Mouse (Mus musculus) kidney, adult 2 months (tissue): ENCODE results near the gene Fxyd5.

Experiments
- CTCF ChIP-seq: fragments of 200-500 bp; conservative IDR thresholded peaks from 2 replicates; pipeline ENCODE4 v1.5.1; 2011; ENCODE audit warnings: low read depth, mild to moderate bottlenecking, control low read depth, low read length, moderate library complexity, mixed read lengths; ENCODE audit not compliant: insufficient read depth, insufficient read length
- POLR2A ChIP-seq: fragments of 200-500 bp; IDR thresholded peaks from one replicate; pipeline ENCODE4 v1.6.1; 2011; ENCODE audit warnings: low read depth, low read length, control low read depth

DNA sequence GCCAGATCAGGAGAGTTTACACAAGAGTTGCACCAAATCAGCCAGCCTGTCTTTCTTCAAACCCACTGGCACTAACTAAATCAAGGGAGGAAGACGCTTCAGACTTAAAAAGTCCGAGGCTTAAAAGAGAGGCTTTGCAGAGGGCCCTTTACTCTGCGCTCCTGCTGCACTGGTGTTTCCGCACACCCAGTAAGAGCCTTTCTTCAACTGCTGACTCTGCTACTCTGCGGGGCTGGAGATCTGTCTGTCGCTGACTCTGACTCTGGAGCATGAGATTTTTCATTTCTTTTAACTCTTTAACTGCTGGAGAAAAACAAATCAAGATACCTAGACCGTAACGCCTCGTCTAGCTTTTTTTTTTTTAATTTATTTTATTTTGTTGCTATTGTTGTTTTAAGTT, 41.9 kb upstream of the Fxyd5 start:
- no peak for TF ChIP-seq CTCF
- TF ChIP-seq POLR2A, result no peak
